Mouse (Mus musculus) forebrain, postnatal 0 days (tissue): ENCODE data around the gene Klhdc8a. TPM values are rescaled to one million over a fixed set of nuclear protein-coding genes. Genes with fewer than 3 reads are reported as not detected.
"Not testable (repeated sequence)": the region's sequence is repeated elsewhere in the genome, so short reads cannot be mapped to it uniquely, and the experiment has no call there.

Experiments used
- ATAC-seq: fragments of 200-750 bp; cut with Nextera tagmentation; 2 replicates; pipeline ENCODE4 v1.8.0; 2017; ENCODE audit warnings: mild to moderate bottlenecking, moderate library complexity
- DNase-seq: peaks from one replicate; pipeline ENCODE4 v3.0.0-alpha.2; 2015
- H3K27ac ChIP-seq: fragments of 300-500 bp; sonication (generic); 2 replicates; pipeline ENCODE4 v1.5.1; 2014; ENCODE audit warnings: low read depth, mild to moderate bottlenecking, antibody characterized with exemption, low read length, moderate library complexity, mixed read lengths
- H3K27me3 ChIP-seq: fragments of 300-500 bp; sonication (generic); 2 replicates; pipeline ENCODE4 v1.6.1; 2014; ENCODE audit warnings: mild to moderate bottlenecking, low read length, mixed read lengths; ENCODE audit not compliant: insufficient read depth
- H3K36me3 ChIP-seq: fragments of 300-500 bp; sonication (generic); 2 replicates; pipeline ENCODE4 v1.6.1; 2014; ENCODE audit warnings: mild to moderate bottlenecking, moderate library complexity; ENCODE audit not compliant: insufficient read depth
- H3K4me1 ChIP-seq: fragments of 300-500 bp; sonication (generic); 2 replicates; pipeline ENCODE4 v1.6.1; 2014; ENCODE audit warnings: antibody characterized with exemption; ENCODE audit not compliant: insufficient read depth
- H3K4me2 ChIP-seq: fragments of 300-500 bp; sonication (generic); 2 replicates; pipeline ENCODE4 v1.6.1; 2014; ENCODE audit warnings: low read depth, mild to moderate bottlenecking, moderate library complexity
- H3K4me3 ChIP-seq: fragments of 300-500 bp; sonication (generic); 2 replicates; pipeline ENCODE4 v1.5.1; 2014; ENCODE audit warnings: low read depth, low read length, mixed read lengths
- H3K9ac ChIP-seq: fragments of 300-500 bp; sonication (generic); 2 replicates; pipeline ENCODE4 v1.6.1; 2014; ENCODE audit warnings: mild to moderate bottlenecking
- H3K9me3 ChIP-seq: fragments of 300-500 bp; sonication (generic); 2 replicates; pipeline ENCODE4 v1.6.1; 2016; ENCODE audit warnings: low read length
- CTCF ChIP-seq: sonication (generic); IDR thresholded peaks from 2 replicates; pipeline ENCODE4 v1.5.1; 2016; ENCODE audit warnings: antibody characterized with exemption, control low read depth, low read depth
- WGBS: fragments of 180-500 bp; shearing (Covaris S2); extraction: QIAGEN DNeasy Blood & Tissue Kit; methylation state at CpG from one replicate; pipeline ENCODE4 v1.1.7; 2014; 5-methylcytosine and 5-hydroxymethylcytosine counted together
- polyA plus RNA-seq: library from polyadenylated mRNA; unstranded; fragments of >200 nt; fragmentation: Nextera tagmentation; extraction: Ambion mirVana; gene quantifications from 2 replicates; pipeline ENCODE4 v1.2.1, GENCODE M21; 2015
- total RNA-seq: library from RNA; depleted of rRNA; stranded (reverse); fragments of >200 nt; gene quantifications from 2 replicates; pipeline ENCODE4 v1.2.3, GENCODE M21; 2014

Gene Klhdc8a
- total and polyA plus RNA-seq, 2 experiments from 2014 or later = 6.3 to 11.2 TPM

- H3K4me1 ChIP-seq = no peaks in the 10 kb centered on the region
- H3K4me2 ChIP-seq = no peak overlapping the region
- H3K36me3 ChIP-seq = no peaks in the 10 kb centered on the region
- no peak overlapping the region for H3K27ac ChIP-seq
- no peak for ATAC-seq
- DNase-seq = no peak
- no peak overlapping the region for H3K4me3 ChIP-seq
- TF ChIP-seq CTCF = no peak
- WGBS = 94% methylated on average over 2 of the region's 2 CpGs
- H3K27me3 ChIP-seq = no peaks in the 10 kb centered on the region
- H3K9ac ChIP-seq = no peak overlapping the region
- H3K9me3 ChIP-seq = no peaks in the 10 kb centered on the region
Observed at GRCm38 (mm10) chr1:132343191-132343590, 44.8 kb downstream of the Klhdc8a start.

- Histone ChIP-seq H3K36me3 (no peaks in the 10 kb centered on the region), H3K27ac (no peak overlapping the region), H3K27me3 (no peaks in the 10 kb centered on the region), H3K9me3 (no peaks in the 10 kb centered on the region), H3K9ac (no peak overlapping the region), H3K4me3 (no peak overlapping the region), H3K4me2 (no peak overlapping the region), H3K4me1 (no peaks in the 10 kb centered on the region)
- 83% methylated on average over 1 of the region's 1 CpGs for WGBS
- TF ChIP-seq CTCF = no peak
- DNase-seq = no peak
- no peak for ATAC-seq
Observed at GRCm38 (mm10) chr1:132343656-132344055, 45.2 kb downstream of the Klhdc8a start.

GRCm38 (mm10) chr1:132345514-132345913, 47.1 kb downstream of the Klhdc8a start:
- Histone ChIP-seq H3K36me3 (no peaks in the 10 kb centered on the region), H3K27ac (no peak overlapping the region)

GRCm38 (mm10) chr1:132346134-132346851, 47.9 kb downstream of the Klhdc8a start:
- no peak for TF ChIP-seq CTCF
- H3K27ac ChIP-seq = no peak overlapping the region
- no peaks in the 10 kb centered on the region for H3K9me3 ChIP-seq
- H3K4me2 ChIP-seq = no peak overlapping the region
- H3K27me3 ChIP-seq = no peaks in the 10 kb centered on the region
- H3K4me1 ChIP-seq = no peaks in the 10 kb centered on the region
- DNase-seq = no peak
- no peak for ATAC-seq
- 91% methylated on average over 12 of the region's 12 CpGs for WGBS
- H3K4me3 ChIP-seq = no peak overlapping the region
- H3K36me3 ChIP-seq = no peaks in the 10 kb centered on the region
- H3K9ac ChIP-seq = no peak overlapping the region

More at GRCm38 (mm10) chr1:132345514-132345913, 47.1 kb downstream of the Klhdc8a start:
- 77% methylated on average over 4 of the region's 4 CpGs for WGBS
- Histone ChIP-seq H3K27me3 (no peaks in the 10 kb centered on the region), H3K4me2 (no peak overlapping the region), H3K9me3 (no peaks in the 10 kb centered on the region), H3K4me3 (no peak overlapping the region), H3K9ac (no peak overlapping the region), H3K4me1 (no peaks in the 10 kb centered on the region)
- no peak for TF ChIP-seq CTCF
- ATAC-seq (no peak), DNase-seq (no peak)

GRCm38 (mm10) chr1:132346951-132347350, 48.5 kb downstream of the Klhdc8a start:
- H3K36me3 ChIP-seq = no peaks in the 10 kb centered on the region
- H3K27ac ChIP-seq = no peak overlapping the region
- H3K4me3 ChIP-seq = no peak overlapping the region
- H3K4me2 ChIP-seq = no peak overlapping the region
- no peak overlapping the region for H3K9ac ChIP-seq
- DNase-seq (no peak), ATAC-seq (no peak)
- H3K27me3 ChIP-seq = no peaks in the 10 kb centered on the region
- H3K4me1 ChIP-seq = no peaks in the 10 kb centered on the region
- no peaks in the 10 kb centered on the region for H3K9me3 ChIP-seq
- TF ChIP-seq CTCF = no peak

GRCm38 (mm10) chr1:132348401-132348800, 50.0 kb downstream of the Klhdc8a start:
- Histone ChIP-seq H3K4me3 (no peak overlapping the region), H3K36me3 (no peaks in the 10 kb centered on the region), H3K27me3 (no peaks in the 10 kb centered on the region), H3K9me3 (no peaks in the 10 kb centered on the region), H3K4me2 (no peak overlapping the region), H3K27ac (no peak overlapping the region), H3K4me1 (no peaks in the 10 kb centered on the region), H3K9ac (no peak overlapping the region)
- no peak for TF ChIP-seq CTCF
- 89% methylated on average over 5 of the region's 5 CpGs for WGBS
- DNase-seq (no peak), ATAC-seq (no peak)

GRCm38 (mm10) chr1:132349049-132349448, 50.6 kb downstream of the Klhdc8a start:
- DNase-seq, H3K36me3 ChIP-seq, H3K4me2 ChIP-seq, H3K4me3 ChIP-seq, H3K27ac ChIP-seq, H3K27me3 ChIP-seq, H3K9ac ChIP-seq, H3K4me1 ChIP-seq, H3K9me3 ChIP-seq, ATAC-seq: not testable (repeated sequence)

GRCm38 (mm10) chr1:132349601-132350000, 51.2 kb downstream of the Klhdc8a start:
- H3K27ac ChIP-seq, H3K27me3 ChIP-seq, H3K36me3 ChIP-seq, H3K9me3 ChIP-seq, H3K4me1 ChIP-seq, H3K9ac ChIP-seq, H3K4me3 ChIP-seq, DNase-seq, H3K4me2 ChIP-seq, ATAC-seq: not testable (repeated sequence)
- 65% methylated on average over 3 of the region's 3 CpGs for WGBS
